Mouse (Mus musculus) midbrain, embryonic 15.5 days (tissue): ENCODE data around the gene Psmc3. TPM values are rescaled to one million over a fixed set of nuclear protein-coding genes. Genes with fewer than 3 reads are reported as not detected.

Experiments
- ATAC-seq: fragments of 200-750 bp; cut with Nextera tagmentation; replicated peaks from 2 replicates; pipeline ENCODE4 v1.8.0; 2017; ENCODE audit warnings: moderate TSS enrichment
- H3K27ac ChIP-seq: fragments of 300-500 bp; sonication (generic); 2 replicates; pipeline ENCODE4 v1.5.1; 2015; ENCODE audit warnings: mild to moderate bottlenecking, inconsistent platforms
- H3K27me3 ChIP-seq: fragments of 300-500 bp; sonication (generic); replicated peaks from 2 replicates; pipeline ENCODE4 v1.6.1; 2015; ENCODE audit warnings: inconsistent platforms
- H3K36me3 ChIP-seq: fragments of 300-500 bp; sonication (generic); replicated peaks from 2 replicates; pipeline ENCODE4 v1.6.1; 2015; ENCODE audit warnings: inconsistent platforms
- H3K4me1 ChIP-seq: fragments of 300-500 bp; sonication (generic); 2 replicates; pipeline ENCODE4 v1.6.1; 2015; ENCODE audit warnings: inconsistent platforms
- H3K4me2 ChIP-seq: fragments of 300-500 bp; sonication (generic); 2 replicates; pipeline ENCODE4 v1.6.1; 2015; ENCODE audit warnings: inconsistent platforms, mild to moderate bottlenecking, moderate library complexity
- H3K4me3 ChIP-seq: fragments of 300-500 bp; sonication (generic); 2 replicates; pipeline ENCODE4 v1.5.1; 2015; ENCODE audit warnings: mild to moderate bottlenecking, inconsistent platforms
- H3K9ac ChIP-seq: fragments of 300-500 bp; sonication (generic); 2 replicates; pipeline ENCODE4 v1.6.1; 2015; ENCODE audit warnings: mild to moderate bottlenecking, inconsistent platforms
- H3K9me3 ChIP-seq: fragments of 300-500 bp; sonication (generic); 2 replicates; pipeline ENCODE4 v1.6.1; 2016; ENCODE audit warnings: inconsistent platforms
- WGBS: fragments of 180-500 bp; shearing (Covaris S2); methylation state at CpG from one replicate; pipeline ENCODE4 v1.1.7; 2015; ENCODE audit warnings: mixed read lengths; 5-methylcytosine and 5-hydroxymethylcytosine counted together
- polyA plus RNA-seq: library from polyadenylated mRNA; unstranded; fragments of >200 nt; fragmentation: Nextera tagmentation; extraction: Ambion mirVana; gene quantifications from 2 replicates; pipeline ENCODE4 v1.2.1, GENCODE M21; 2015

Psmc3 gene
- polyA plus RNA-seq, 1 experiment from 2014 or later = 226 TPM

DNA sequence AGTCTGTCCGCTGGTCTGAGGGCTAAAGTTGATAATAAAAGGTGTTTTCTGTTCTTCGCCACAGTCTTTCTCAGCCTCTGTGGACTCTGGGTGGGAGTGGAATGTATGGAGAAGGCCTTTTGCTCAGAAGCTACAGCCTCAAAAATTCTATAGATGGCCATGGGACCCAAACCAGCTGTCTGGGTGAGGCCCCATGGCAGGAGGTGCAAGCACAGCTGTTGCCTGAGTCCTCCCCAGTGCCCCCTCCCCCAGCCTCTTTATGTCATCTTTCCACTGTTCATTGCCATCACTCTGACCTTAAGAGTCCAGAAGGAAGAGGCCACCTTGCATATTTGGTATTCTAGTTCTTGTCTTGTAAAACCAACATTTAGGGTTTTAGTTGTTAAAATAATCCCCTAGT lies 5.6 kb downstream of the Psmc3 start:
- ATAC-seq = no peak
- H3K9ac ChIP-seq = no peak overlapping the region
- H3K36me3 ChIP-seq = peaks cover 76% of the 10 kb centered on the region
- peaks cover 12% of the 10 kb centered on the region for H3K4me1 ChIP-seq
- 83% methylated on average over 2 of the region's 2 CpGs for WGBS
- no peak overlapping the region for H3K4me2 ChIP-seq
- no peak overlapping the region for H3K4me3 ChIP-seq
- no peaks in the 10 kb centered on the region for H3K27me3 ChIP-seq
- no peak overlapping the region for H3K27ac ChIP-seq
- no peaks in the 10 kb centered on the region for H3K9me3 ChIP-seq

- no peaks in the 10 kb centered on the region for H3K27me3 ChIP-seq
- no peak overlapping the region for H3K4me3 ChIP-seq
- 80% methylated on average over 10 of the region's 10 CpGs for WGBS
- no peak overlapping the region for H3K27ac ChIP-seq
- H3K9ac ChIP-seq = no peak overlapping the region
- ATAC-seq = peak; percentile 38
- no peaks in the 10 kb centered on the region for H3K9me3 ChIP-seq
- peaks cover 77% of the 10 kb centered on the region for H3K36me3 ChIP-seq
- no peak overlapping the region for H3K4me2 ChIP-seq
- H3K4me1 ChIP-seq = no peaks in the 10 kb centered on the region
Measured at GRCm38 (mm10) chr2:91060544-91061355, 6.9 kb downstream of the Psmc3 start.

DNA sequence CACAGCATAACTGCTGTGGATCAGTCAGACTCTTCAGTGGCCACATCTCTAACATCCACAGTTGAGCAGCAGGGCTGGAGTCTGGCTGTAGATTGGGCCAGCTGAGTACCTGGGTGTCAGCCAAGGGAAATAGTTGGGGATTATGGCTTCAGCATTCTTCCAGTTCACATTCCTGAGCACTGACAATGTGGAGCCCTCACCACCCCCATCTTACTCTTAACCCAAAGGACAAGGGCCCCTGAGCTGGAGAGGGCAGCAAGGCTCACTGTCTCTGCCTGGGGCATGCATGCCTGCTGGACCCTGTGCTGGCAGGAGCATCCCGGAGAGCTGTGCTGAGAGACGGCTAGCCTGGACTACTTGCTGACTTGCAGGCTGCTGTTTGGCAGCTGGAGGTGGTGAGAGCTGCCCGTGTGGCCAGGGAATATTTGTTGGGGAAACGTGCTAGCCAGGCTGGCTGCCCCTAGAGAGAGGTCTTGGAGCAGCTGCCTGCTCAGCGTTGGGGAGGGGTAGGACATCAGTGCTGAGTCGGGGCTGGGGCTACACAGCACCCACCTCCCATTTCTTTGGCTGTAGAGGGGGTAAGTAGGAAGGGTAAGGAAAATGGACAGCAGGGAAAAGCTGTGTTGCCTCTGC lies 8.2 kb downstream of the Psmc3 start:
- Histone ChIP-seq H3K9ac (no peak overlapping the region), H3K27me3 (no peaks in the 10 kb centered on the region), H3K4me2 (no peak overlapping the region), H3K4me1 (no peaks in the 10 kb centered on the region), H3K36me3 (peaks cover 65% of the 10 kb centered on the region), H3K27ac (no peak overlapping the region), H3K9me3 (no peaks in the 10 kb centered on the region), H3K4me3 (no peak overlapping the region)
- ATAC-seq = no peak
- WGBS = 85% methylated on average over 6 of the region's 6 CpGs

DNA sequence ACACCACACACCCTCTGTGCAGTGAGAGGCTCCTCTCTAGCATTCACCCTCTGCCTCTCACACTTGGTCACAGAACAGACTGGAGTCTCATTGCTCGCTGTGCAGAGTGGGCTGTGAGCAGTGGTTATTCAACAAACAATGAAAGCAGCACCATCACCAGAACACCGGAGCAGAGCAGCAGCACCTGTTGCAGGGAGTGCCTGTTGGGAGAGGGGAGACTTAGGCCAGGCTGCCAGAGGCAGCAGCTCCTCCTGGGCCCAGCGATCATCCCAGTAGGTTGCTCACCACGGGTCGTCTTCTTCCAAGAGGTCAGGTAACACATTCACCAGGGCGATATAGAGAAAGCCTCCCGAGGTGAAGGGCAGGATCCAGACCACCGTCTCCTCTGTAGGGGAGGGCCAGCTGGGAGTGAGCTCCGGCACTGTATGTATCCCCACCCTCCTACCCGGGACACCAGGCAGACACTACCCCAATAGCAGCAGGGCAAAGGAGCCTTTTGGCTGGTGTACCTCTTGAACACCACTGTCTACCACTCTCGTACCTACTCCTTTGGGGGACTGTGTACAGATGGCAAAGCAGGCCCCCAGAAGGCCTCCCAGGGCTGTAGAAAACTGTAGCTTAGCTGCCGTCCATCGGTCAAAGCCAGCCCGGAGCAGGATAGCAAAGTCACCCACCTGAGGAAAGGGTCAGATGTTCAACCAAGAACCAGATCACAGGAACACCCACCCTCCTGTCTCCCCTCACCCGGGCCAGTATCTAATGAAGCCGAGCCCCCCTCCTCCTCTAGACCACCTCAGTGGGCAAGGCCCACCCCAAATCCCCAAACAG lies 9.2 kb downstream of the Psmc3 start:
- Histone ChIP-seq H3K4me3 (no peak overlapping the region), H3K4me2 (no peak overlapping the region), H3K27me3 (no peaks in the 10 kb centered on the region), H3K9me3 (no peaks in the 10 kb centered on the region), H3K4me1 (no peaks in the 10 kb centered on the region), H3K9ac (no peak overlapping the region), H3K36me3 (peaks cover 57% of the 10 kb centered on the region), H3K27ac (no peak overlapping the region)
- WGBS = 95% methylated on average over 16 of the region's 16 CpGs
- ATAC-seq = no peak

DNA sequence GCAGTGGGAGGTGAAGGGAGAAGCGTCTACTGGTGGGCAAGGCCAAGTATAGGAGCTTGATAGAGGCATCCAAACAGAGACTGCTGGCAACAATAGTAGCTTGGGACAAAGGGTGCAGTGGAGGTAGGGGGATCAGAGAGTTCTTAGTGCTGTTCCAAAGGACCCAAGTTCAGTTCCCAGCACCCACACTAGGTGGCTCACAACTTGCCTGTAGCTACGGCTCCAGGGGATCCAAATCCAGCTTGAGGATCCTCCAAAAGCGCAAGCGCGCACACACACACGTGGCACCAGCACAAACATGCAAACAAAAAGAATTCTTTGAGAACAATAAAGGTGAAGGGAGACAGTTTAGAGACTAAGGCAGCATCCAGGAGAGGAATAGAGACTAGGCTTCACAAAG lies 10.4 kb downstream of the Psmc3 start:
- no peak overlapping the region for H3K9ac ChIP-seq
- no peak overlapping the region for H3K4me3 ChIP-seq
- peaks cover 46% of the 10 kb centered on the region for H3K36me3 ChIP-seq
- H3K27ac ChIP-seq = no peak overlapping the region
- no peaks in the 10 kb centered on the region for H3K27me3 ChIP-seq
- peaks cover 12% of the 10 kb centered on the region for H3K4me1 ChIP-seq
- no peak for ATAC-seq
- WGBS = 89% methylated on average over 6 of the region's 6 CpGs
- H3K9me3 ChIP-seq = no peaks in the 10 kb centered on the region
- H3K4me2 ChIP-seq = no peak overlapping the region

DNA sequence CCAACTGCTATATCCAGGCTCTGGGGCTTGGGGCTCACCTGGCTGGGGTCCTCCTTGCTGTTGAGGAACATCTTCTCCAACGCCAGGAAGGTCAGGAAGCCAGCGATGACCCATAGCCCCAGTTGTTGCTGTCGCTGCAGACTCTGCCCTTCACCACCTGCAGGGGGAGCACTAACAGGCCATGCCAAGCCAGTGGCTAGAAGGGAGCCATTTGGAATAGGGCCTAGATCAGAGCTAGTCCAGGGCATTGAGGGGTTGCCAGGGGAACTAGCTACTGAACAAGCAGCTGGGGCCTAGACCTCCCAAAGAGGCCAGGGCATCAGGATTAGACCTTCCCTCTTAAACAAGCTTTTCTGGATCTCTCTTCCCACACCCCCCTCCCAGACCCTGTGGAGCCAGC lies 11.7 kb downstream of the Psmc3 start:
- Histone ChIP-seq H3K4me1 (peaks cover 18% of the 10 kb centered on the region), H3K36me3 (peaks cover 34% of the 10 kb centered on the region), H3K27ac (no peak overlapping the region), H3K9ac (no peak overlapping the region), H3K4me3 (no peak overlapping the region), H3K9me3 (no peaks in the 10 kb centered on the region), H3K27me3 (no peaks in the 10 kb centered on the region), H3K4me2 (no peak overlapping the region)
- 42% methylated on average over 3 of the region's 3 CpGs for WGBS
- no peak for ATAC-seq

DNA sequence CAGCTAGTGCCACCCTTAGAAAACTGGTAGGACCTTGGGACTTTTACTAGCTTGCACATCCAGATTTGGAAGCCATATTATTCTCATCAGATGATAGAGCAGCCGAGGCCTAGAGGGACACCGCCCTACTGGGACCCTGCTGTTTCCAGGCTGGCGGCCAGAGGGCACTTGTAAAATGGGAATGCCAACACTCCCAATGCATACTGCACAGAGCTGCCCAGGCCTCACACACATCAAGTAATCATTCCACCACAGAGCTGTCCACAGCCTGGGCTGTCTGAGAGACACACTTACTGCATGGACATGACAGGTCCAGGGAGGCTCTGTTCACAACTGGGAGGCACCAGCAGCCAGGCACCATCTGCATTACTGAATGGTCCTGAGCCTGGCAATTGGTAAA lies 12.6 kb downstream of the Psmc3 start:
- peaks cover 30% of the 10 kb centered on the region for H3K36me3 ChIP-seq
- 90% methylated on average over 3 of the region's 3 CpGs for WGBS

GRCm38 (mm10) chr2:91068162-91068871 lies 14.5 kb downstream of the Psmc3 start:
- 49% methylated on average over 13 of the region's 13 CpGs for WGBS
- ATAC-seq = no peak

More for the DNA sequence above, 12.6 kb downstream of the Psmc3 start:
- peaks cover 27% of the 10 kb centered on the region for H3K4me1 ChIP-seq
- no peak for ATAC-seq
- H3K9me3 ChIP-seq = no peaks in the 10 kb centered on the region
- no peak overlapping the region for H3K4me2 ChIP-seq
- no peaks in the 10 kb centered on the region for H3K27me3 ChIP-seq
- H3K9ac ChIP-seq = no peak overlapping the region; the same call in 1 of the 2 replicates
- no peak overlapping the region for H3K27ac ChIP-seq
- H3K4me3 ChIP-seq = no peak overlapping the region

DNA sequence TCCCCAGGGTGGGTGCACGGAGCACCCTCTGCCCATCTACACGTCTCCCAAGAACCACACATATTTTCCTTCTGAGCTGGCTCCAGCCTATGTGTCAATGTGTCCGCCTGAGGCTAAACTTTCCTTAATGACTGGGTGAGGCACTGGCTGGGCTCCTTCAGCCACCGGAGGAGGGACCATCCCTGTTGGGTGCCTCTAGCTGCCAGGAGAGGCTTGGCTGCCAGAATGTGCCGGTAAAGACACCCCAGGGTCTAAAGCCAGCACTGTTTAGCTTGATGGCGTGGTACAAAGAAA lies 15.0 kb downstream of the Psmc3 start:
- peak overlapping the region; percentile 85 for H3K4me2 ChIP-seq
- no peak overlapping the region for H3K27ac ChIP-seq
- peak overlapping the region; percentile 92 for H3K4me3 ChIP-seq
- peaks cover 27% of the 10 kb centered on the region for H3K4me1 ChIP-seq
- H3K27me3 ChIP-seq = no peaks in the 10 kb centered on the region
- peak overlapping the region; percentile 39 for H3K9ac ChIP-seq
- H3K36me3 ChIP-seq = peaks cover 9% of the 10 kb centered on the region; the same call in 1 of the 2 replicates
- WGBS = 47% methylated on average over 6 of the region's 6 CpGs
- ATAC-seq = no peak
- no peaks in the 10 kb centered on the region for H3K9me3 ChIP-seq

More at GRCm38 (mm10) chr2:91068162-91068871, 14.5 kb downstream of the Psmc3 start:
- H3K4me2 ChIP-seq = peak overlapping the region; percentile 85
- H3K36me3 ChIP-seq = peaks cover 13% of the 10 kb centered on the region; the same call in 1 of the 2 replicates
- no peaks in the 10 kb centered on the region for H3K9me3 ChIP-seq
- H3K27ac ChIP-seq = no peak overlapping the region
- H3K4me3 ChIP-seq = peak overlapping the region; percentile 92
- peak overlapping the region; percentile 39 for H3K9ac ChIP-seq
- peaks cover 27% of the 10 kb centered on the region for H3K4me1 ChIP-seq
- H3K27me3 ChIP-seq = no peaks in the 10 kb centered on the region

- H3K4me2 ChIP-seq = peak overlapping the region; percentile 85
- peak; percentile 13 for ATAC-seq
- peaks cover 27% of the 10 kb centered on the region for H3K4me1 ChIP-seq
- no peaks in the 10 kb centered on the region for H3K9me3 ChIP-seq
- peaks cover 3% of the 10 kb centered on the region; the same call in 1 of the 2 replicates for H3K36me3 ChIP-seq
- H3K4me3 ChIP-seq = peak overlapping the region; percentile 92
- WGBS = 12% methylated on average over 14 of the region's 14 CpGs
- peak overlapping the region; percentile 87 for H3K9ac ChIP-seq
- peak overlapping the region; percentile 85 for H3K27ac ChIP-seq
- H3K27me3 ChIP-seq = no peaks in the 10 kb centered on the region
Measured at GRCm38 (mm10) chr2:91069306-91070000, 15.6 kb downstream of the Psmc3 start.

- WGBS = under 1% methylated on average over 69 of the region's 69 CpGs
- H3K27me3 ChIP-seq = no peaks in the 10 kb centered on the region
- H3K9ac ChIP-seq = peak within 1 kb of the TSS; percentile 87
- peak within 1 kb of the TSS; percentile 92 for H3K4me3 ChIP-seq
- no peaks in the 10 kb centered on the region for H3K9me3 ChIP-seq
- H3K36me3 ChIP-seq = no peaks in the 10 kb centered on the region
- ATAC-seq = peak; percentile 97
- peak within 1 kb of the TSS; percentile 85 for H3K4me2 ChIP-seq
- peaks cover 27% of the 10 kb centered on the region for H3K4me1 ChIP-seq
- peak within 1 kb of the TSS; percentile 85 for H3K27ac ChIP-seq
Measured at GRCm38 (mm10) chr2:91070076-91070800, 16.4 kb downstream of the Psmc3 start, which contains the start of gene Slc39a13. Gene Slc39a13, minus strand, starts transcription at chr2:91070417.
